Mouse (Mus musculus): ENCODE data around the gene Unc5c. TPM values are rescaled to one million over a fixed set of nuclear protein-coding genes. Genes with fewer than 3 reads are reported as not detected.

The Unc5c gene
- polyA plus RNA-seq, 1 experiment = 0.15 TPM

- no peak overlapping the region for H3K4me3 ChIP-seq (ENCODE audit: low read depth, low read length)
- no peaks in the 10 kb centered on the region for H3K36me3 ChIP-seq (ENCODE audit: control insufficient read depth, insufficient read depth, low read length)
- TF ChIP-seq CTCF (IDR thresholded peaks at IDR 0.05; ENCODE audit: extremely low read depth, insufficient read length, insufficient replicate concordance, low read depth, low read length) (no peak), POLR2A (IDR thresholded peaks at IDR 0.05; ENCODE audit: low read depth, low read length) (no peak)
- H3K4me1 ChIP-seq (ENCODE audit: control insufficient read depth, insufficient read depth, insufficient read length, low read length) = no peaks in the 10 kb centered on the region
- H3K27me3 ChIP-seq (ENCODE audit: control insufficient read depth, insufficient read depth, low read length) = no peaks in the 10 kb centered on the region
- WGBS = 55% methylated on average over 4 of the region's 4 CpGs
- H3K27ac ChIP-seq (ENCODE audit: insufficient read depth, low read depth, low read length) = no peak overlapping the region
These were observed 317.5 kb downstream of the Unc5c start for GRCm38 (mm10) chr3:141782553-141782952.

GRCm38 (mm10) chr3:141791026-141791780, 326.2 kb downstream of the Unc5c start:
- H3K4me3 ChIP-seq (ENCODE audit: low read depth, low read length) = no peak overlapping the region
- H3K36me3 ChIP-seq (ENCODE audit: control insufficient read depth, insufficient read depth, low read length) = no peaks in the 10 kb centered on the region
- TF ChIP-seq CTCF (IDR thresholded peaks at IDR 0.05; ENCODE audit: extremely low read depth, insufficient read length, insufficient replicate concordance, low read depth, low read length) = no peak
- no peak for TF ChIP-seq POLR2A (IDR thresholded peaks at IDR 0.05; ENCODE audit: low read depth, low read length)
- WGBS = 69% methylated on average over 8 of the region's 8 CpGs
- H3K4me1 ChIP-seq (ENCODE audit: control insufficient read depth, insufficient read depth, insufficient read length, low read length) = no peaks in the 10 kb centered on the region
- no peaks in the 10 kb centered on the region for H3K27me3 ChIP-seq (ENCODE audit: control insufficient read depth, insufficient read depth, low read length)
- H3K27ac ChIP-seq (ENCODE audit: insufficient read depth, low read depth, low read length) = no peak overlapping the region

- TF ChIP-seq POLR2A (IDR thresholded peaks at IDR 0.05; ENCODE audit: low read depth, low read length) (no peak), CTCF (IDR thresholded peaks at IDR 0.05; ENCODE audit: extremely low read depth, insufficient read length, insufficient replicate concordance, low read depth, low read length) (no peak)
- no peaks in the 10 kb centered on the region for H3K36me3 ChIP-seq (ENCODE audit: control insufficient read depth, insufficient read depth, low read length)
- 80% methylated on average over 1 of the region's 1 CpGs for WGBS
- no peaks in the 10 kb centered on the region for H3K27me3 ChIP-seq (ENCODE audit: control insufficient read depth, insufficient read depth, low read length)
- H3K4me3 ChIP-seq (ENCODE audit: low read depth, low read length) = no peak overlapping the region
- no peaks in the 10 kb centered on the region for H3K4me1 ChIP-seq (ENCODE audit: control insufficient read depth, insufficient read depth, insufficient read length, low read length)
- no peak overlapping the region for H3K27ac ChIP-seq (ENCODE audit: insufficient read depth, low read depth, low read length)
These were observed 327.1 kb downstream of the Unc5c start for GRCm38 (mm10) chr3:141792106-141792505.

- no peak overlapping the region for H3K4me3 ChIP-seq (ENCODE audit: low read depth, low read length)
- H3K4me1 ChIP-seq (ENCODE audit: control insufficient read depth, insufficient read depth, insufficient read length, low read length) = no peaks in the 10 kb centered on the region
- WGBS = 78% methylated on average over 2 of the region's 2 CpGs
- no peaks in the 10 kb centered on the region for H3K36me3 ChIP-seq (ENCODE audit: control insufficient read depth, insufficient read depth, low read length)
- TF ChIP-seq CTCF (IDR thresholded peaks at IDR 0.05; ENCODE audit: extremely low read depth, insufficient read length, insufficient replicate concordance, low read depth, low read length) (no peak), POLR2A (IDR thresholded peaks at IDR 0.05; ENCODE audit: low read depth, low read length) (no peak)
- H3K27ac ChIP-seq (ENCODE audit: insufficient read depth, low read depth, low read length) = no peak overlapping the region
- no peaks in the 10 kb centered on the region for H3K27me3 ChIP-seq (ENCODE audit: control insufficient read depth, insufficient read depth, low read length)
These were observed 328.7 kb downstream of the Unc5c start for GRCm38 (mm10) chr3:141793755-141794154.

GRCm38 (mm10) chr3:141794371-141794770, 329.4 kb downstream of the Unc5c start:
- TF ChIP-seq CTCF (IDR thresholded peaks at IDR 0.05; ENCODE audit: extremely low read depth, insufficient read length, insufficient replicate concordance, low read depth, low read length) = no peak
- no peak for TF ChIP-seq POLR2A (IDR thresholded peaks at IDR 0.05; ENCODE audit: low read depth, low read length)
- H3K27me3 ChIP-seq (ENCODE audit: control insufficient read depth, insufficient read depth, low read length) = no peaks in the 10 kb centered on the region
- no peaks in the 10 kb centered on the region for H3K4me1 ChIP-seq (ENCODE audit: control insufficient read depth, insufficient read depth, insufficient read length, low read length)
- no peak overlapping the region for H3K27ac ChIP-seq (ENCODE audit: insufficient read depth, low read depth, low read length)
- H3K36me3 ChIP-seq (ENCODE audit: control insufficient read depth, insufficient read depth, low read length) = no peaks in the 10 kb centered on the region
- no peak overlapping the region for H3K4me3 ChIP-seq (ENCODE audit: low read depth, low read length)
- WGBS = 83% methylated on average over 3 of the region's 3 CpGs

GRCm38 (mm10) chr3:141797372-141797771, 332.4 kb downstream of the Unc5c start:
- H3K36me3 ChIP-seq (ENCODE audit: control insufficient read depth, insufficient read depth, low read length) = no peaks in the 10 kb centered on the region
- no peak for TF ChIP-seq POLR2A (IDR thresholded peaks at IDR 0.05; ENCODE audit: low read depth, low read length)
- TF ChIP-seq CTCF (IDR thresholded peaks at IDR 0.05; ENCODE audit: extremely low read depth, insufficient read length, insufficient replicate concordance, low read depth, low read length) = no peak

GRCm38 (mm10) chr3:141797789-141798188, 332.8 kb downstream of the Unc5c start:
- H3K4me1 ChIP-seq (ENCODE audit: control insufficient read depth, insufficient read depth, insufficient read length, low read length) = no peaks in the 10 kb centered on the region
- H3K4me3 ChIP-seq (ENCODE audit: low read depth, low read length) = no peak overlapping the region
- no peak overlapping the region for H3K27ac ChIP-seq (ENCODE audit: insufficient read depth, low read depth, low read length)
- H3K36me3 ChIP-seq (ENCODE audit: control insufficient read depth, insufficient read depth, low read length) = no peaks in the 10 kb centered on the region
- WGBS = 49% methylated on average over 1 of the region's 1 CpGs
- no peak for TF ChIP-seq POLR2A (IDR thresholded peaks at IDR 0.05; ENCODE audit: low read depth, low read length)
- no peak for TF ChIP-seq CTCF (IDR thresholded peaks at IDR 0.05; ENCODE audit: extremely low read depth, insufficient read length, insufficient replicate concordance, low read depth, low read length)
- H3K27me3 ChIP-seq (ENCODE audit: control insufficient read depth, insufficient read depth, low read length) = no peaks in the 10 kb centered on the region

More at GRCm38 (mm10) chr3:141797372-141797771, 332.4 kb downstream of the Unc5c start:
- H3K27ac ChIP-seq (ENCODE audit: insufficient read depth, low read depth, low read length) = no peak overlapping the region
- no peak overlapping the region for H3K4me3 ChIP-seq (ENCODE audit: low read depth, low read length)
- H3K27me3 ChIP-seq (ENCODE audit: control insufficient read depth, insufficient read depth, low read length) = no peaks in the 10 kb centered on the region
- no peaks in the 10 kb centered on the region for H3K4me1 ChIP-seq (ENCODE audit: control insufficient read depth, insufficient read depth, insufficient read length, low read length)

Data from small intestine, adult 2 months (tissue).